Mouse (Mus musculus) ES-E14 (cell line): ENCODE results near the gene Bcl10. TPM values are rescaled to one million over a fixed set of nuclear protein-coding genes. Genes with fewer than 3 reads are reported as not detected.

ENCODE experiments used
- DNase-seq: peaks from one replicate; pipeline ENCODE4 v3.0.0-alpha.2; 2013; ENCODE audit warnings: low read depth, low spot score
- H3K27ac ChIP-seq: 2 replicates; pipeline ENCODE4 v1.5.1; 2012; ENCODE audit warnings: low read depth, mild to moderate bottlenecking, low read length, moderate library complexity, mixed read lengths; ENCODE audit not compliant: poor library complexity, insufficient read depth, severe bottlenecking
- H3K36me3 ChIP-seq: 2 replicates; pipeline ENCODE4 v1.6.1; 2012; ENCODE audit warnings: mild to moderate bottlenecking, low read length, moderate library complexity, mixed read lengths; ENCODE audit not compliant: control insufficient read depth, poor library complexity, insufficient read depth, severe bottlenecking
- H3K4me1 ChIP-seq, 2 experiments: fragments of 150-350 bp in 1 of 2; sonication (generic) in 1 of 2; 2 replicates each; pipeline ENCODE4 v1.6.1; 2012; ENCODE audit warnings: low read length in 2 of 2, mild to moderate bottlenecking in 1 of 2, mixed read lengths in 1 of 2; ENCODE audit not compliant: control insufficient read depth in 2 of 2, insufficient read depth in 2 of 2, poor library complexity in 1 of 2
- H3K4me3 ChIP-seq, 2 experiments: fragments of 150-350 bp in 1 of 2; sonication (generic) in 1 of 2; 2 replicates each; pipeline ENCODE4 v1.5.1; 2012; ENCODE audit warnings: low read length in 2 of 2, low read depth in 1 of 2, mild to moderate bottlenecking in 1 of 2, mixed read lengths in 1 of 2; ENCODE audit not compliant: insufficient read depth in 1 of 2, poor library complexity in 1 of 2, severe bottlenecking in 1 of 2
- H3K9ac ChIP-seq: 2 replicates; pipeline ENCODE4 v1.6.1; 2012; ENCODE audit warnings: low read depth, mild to moderate bottlenecking, low read length, mixed read lengths; ENCODE audit not compliant: poor library complexity, insufficient read depth, severe bottlenecking
- H3K9me3 ChIP-seq: fragments of 150-350 bp; sonication (generic); 2 replicates; pipeline ENCODE4 v1.6.1; 2012; ENCODE audit warnings: low read depth, mild to moderate bottlenecking, low read length; ENCODE audit not compliant: control insufficient read depth, insufficient read depth
- CHD2 ChIP-seq: IDR thresholded peaks from 2 replicates; pipeline ENCODE4 v1.6.1; 2014; ENCODE audit warnings: mild to moderate bottlenecking, low read depth, low read length, inconsistent platforms
- HCFC1 ChIP-seq: IDR thresholded peaks from 2 replicates; pipeline ENCODE4 v1.6.1; 2012; ENCODE audit warnings: low read length, inconsistent platforms, borderline replicate concordance; ENCODE audit not compliant: insufficient read depth
- MAFK ChIP-seq: IDR thresholded peaks from 2 replicates; pipeline ENCODE4 v1.6.1; 2014; ENCODE audit warnings: mild to moderate bottlenecking, low read depth, low read length, inconsistent platforms; ENCODE audit not compliant: insufficient read depth
- ZC3H11A ChIP-seq: IDR thresholded peaks from 2 replicates; pipeline ENCODE4 v1.6.1; 2012; ENCODE audit warnings: low read depth, mild to moderate bottlenecking, inconsistent platforms, low read length, borderline replicate concordance
- ZNF384 ChIP-seq: IDR thresholded peaks from 2 replicates; pipeline ENCODE4 v1.6.1; 2012; ENCODE audit warnings: low read depth, low read length, inconsistent platforms
- in situ Hi-C, 2 experiments: fragments of 600-800 bp; cut with MboI; formaldehyde crosslinking; loops; one replicate each; pipeline ENCODE4 v1.15.1; 2025; ENCODE audit warnings: low sequenced_read_pairs in 2 of 2, inconsistent platforms in 1 of 2; ENCODE audit not compliant: unreplicated experiment in 2 of 2
- total RNA-seq: library from RNA; depleted of rRNA; stranded (reverse); fragments of 300-350 nt; gene quantifications from 2 replicates; pipeline ENCODE4 v1.2.3, GENCODE M21; 2012

The Bcl10 gene
- total RNA-seq, 1 experiment = 27.8 TPM

GRCm38 (mm10) chr3:145916374-145916773 lies 6.2 kb upstream of the Bcl10 start:
- in situ Hi-C loops = loop anchor here in 1 of 2 experiments (25.0 kb wide), 2 partner anchors 304 to 504 kb away; no protein-coding TSS in a partner anchor
- no peak overlapping the region for H3K4me3 ChIP-seq
- no peaks in the 10 kb centered on the region for H3K36me3 ChIP-seq
- no peak overlapping the region for H3K9ac ChIP-seq
- no peaks in the 10 kb centered on the region for H3K9me3 ChIP-seq
- no peak overlapping the region for H3K27ac ChIP-seq
- H3K4me1 ChIP-seq = peaks cover 3 to 10% of the 10 kb centered on the region in 2 experiments; a peak in 1 of 4 replicates
- no peak for TF ChIP-seq MAFK
- no peak for TF ChIP-seq ZNF384
- no peak for DNase-seq

- Histone ChIP-seq H3K27ac (no peak overlapping the region), H3K4me1 (peaks cover 3 to 10% of the 10 kb centered on the region in 2 experiments; a peak in 1 of 4 replicates), H3K9ac (no peak overlapping the region), H3K9me3 (no peaks in the 10 kb centered on the region), H3K4me3 (no peak overlapping the region), H3K36me3 (no peaks in the 10 kb centered on the region)
- DNase-seq = no peak
- TF ChIP-seq MAFK = no peak
- no peak for TF ChIP-seq ZC3H11A
- no peak for TF ChIP-seq ZNF384
- TF ChIP-seq HCFC1 = no peak
- TF ChIP-seq CHD2 = no peak
- in situ Hi-C loops = loop anchor here in 1 of 2 experiments (25.0 kb wide), 2 partner anchors 305 to 505 kb away; no protein-coding TSS in a partner anchor
Observed at GRCm38 (mm10) chr3:145916826-145917225, 5.8 kb upstream of the Bcl10 start.

GRCm38 (mm10) chr3:145922971-145923370 lies 367 bp downstream of the Bcl10 start:
- no peak overlapping the region for H3K27ac ChIP-seq
- H3K4me3 ChIP-seq = no peak overlapping the region
- in situ Hi-C loops = loop anchor here in 1 of 2 experiments (25.0 kb wide), 2 partner anchors 311 to 511 kb away; no protein-coding TSS in a partner anchor
- H3K4me1 ChIP-seq = 0 out of 4 replicates have a peak, but pooled peaks cover 0 to 2% of the 10 kb centered on the region in 2 experiments
- no peak for DNase-seq
- H3K9ac ChIP-seq = no peak overlapping the region
- H3K36me3 ChIP-seq = peaks cover 4% of the 10 kb centered on the region; the same call in 1 of the 2 replicates
- no peak for TF ChIP-seq CHD2
- no peak for TF ChIP-seq ZNF384
- TF ChIP-seq MAFK = no peak
- TF ChIP-seq ZC3H11A = no peak
- no peak for TF ChIP-seq HCFC1
- H3K9me3 ChIP-seq = no peaks in the 10 kb centered on the region

- Histone ChIP-seq H3K9me3 (no peaks in the 10 kb centered on the region), H3K9ac (peak overlapping the region; percentile 90), H3K27ac (peak overlapping the region; percentile 62), H3K36me3 (peaks cover 5% of the 10 kb centered on the region; the same call in 1 of the 2 replicates), H3K4me1 (0 out of 4 replicates have a peak, but pooled peaks cover 0 to 2% of the 10 kb centered on the region in 2 experiments), H3K4me3 (peak overlapping the region; percentile 89 to 98)
- in situ Hi-C loops = loop anchor here in 1 of 2 experiments (25.0 kb wide), 2 partner anchors 312 to 512 kb away; no protein-coding TSS in a partner anchor
- TF ChIP-seq CHD2 (no peak), ZC3H11A (no peak), HCFC1 (no peak)
- peak; percentile 99 for DNase-seq
Observed at GRCm38 (mm10) chr3:145923874-145924577, 1.4 kb downstream of the Bcl10 start.
